Mouse (Mus musculus) limb, embryonic 14.5 days (tissue): ENCODE data around the gene Nkap. TPM values are rescaled to one million over a fixed set of nuclear protein-coding genes. Genes with fewer than 3 reads are reported as not detected.

Experiments
- ATAC-seq: fragments of 200-750 bp; cut with Nextera tagmentation; 2 replicates; pipeline ENCODE4 v1.8.0; 2017; ENCODE audit warnings: low read depth, moderate number of reproducible peaks, moderate TSS enrichment; ENCODE audit not compliant: low FRiP score
- DNase-seq: peaks from one replicate; pipeline ENCODE4 v3.0.0-alpha.2; 2015; ENCODE audit warnings: low spot score
- H3K27ac ChIP-seq: fragments of 300-500 bp; sonication (generic); replicated peaks from 2 replicates; pipeline ENCODE4 v1.5.1; 2014; ENCODE audit warnings: low read depth, mild to moderate bottlenecking, low read length, moderate library complexity, mixed read lengths
- H3K27me3 ChIP-seq: fragments of 300-500 bp; sonication (generic); 2 replicates; pipeline ENCODE4 v1.6.1; 2014; ENCODE audit warnings: low read length, mixed read lengths; ENCODE audit not compliant: control insufficient read depth, insufficient read depth
- H3K36me3 ChIP-seq: fragments of 300-500 bp; sonication (generic); 2 replicates; pipeline ENCODE4 v1.6.1; 2014; ENCODE audit warnings: mild to moderate bottlenecking, low read length, moderate library complexity, mixed read lengths; ENCODE audit not compliant: control insufficient read depth, insufficient read depth
- H3K4me1 ChIP-seq: fragments of 300-500 bp; sonication (generic); 2 replicates; pipeline ENCODE4 v1.6.1; 2014; ENCODE audit warnings: antibody characterized with exemption, low read length, mixed read lengths; ENCODE audit not compliant: control insufficient read depth, insufficient read depth
- H3K4me2 ChIP-seq: fragments of 300-500 bp; sonication (generic); replicated peaks from 2 replicates; pipeline ENCODE4 v1.6.1; 2014; ENCODE audit warnings: low read depth, mild to moderate bottlenecking, low read length, moderate library complexity; ENCODE audit not compliant: severe bottlenecking
- H3K4me3 ChIP-seq: fragments of 300-500 bp; sonication (generic); replicated peaks from 2 replicates; pipeline ENCODE4 v1.5.1; 2014; ENCODE audit warnings: low read length
- H3K9ac ChIP-seq: fragments of 300-500 bp; sonication (generic); 2 replicates; pipeline ENCODE4 v1.6.1; 2014; ENCODE audit warnings: mild to moderate bottlenecking, low read depth, low read length, moderate library complexity; ENCODE audit not compliant: severe bottlenecking
- H3K9me3 ChIP-seq: fragments of 300-500 bp; sonication (generic); 2 replicates; pipeline ENCODE4 v1.6.1; 2016; ENCODE audit warnings: low read length; ENCODE audit not compliant: control insufficient read depth
- POLR2A ChIP-seq: fragments of 200-500 bp; IDR thresholded peaks from 2 replicates; pipeline ENCODE4 v1.8.0; 2012; ENCODE audit warnings: inconsistent platforms, mild to moderate bottlenecking, moderate library complexity, borderline replicate concordance; ENCODE audit not compliant: insufficient read depth, insufficient read length; ENCODE audit errors: extremely low read depth
- WGBS: fragments of 180-500 bp; shearing (Covaris S2); extraction: QIAGEN DNeasy Blood & Tissue Kit; methylation state at CpG from one replicate; pipeline ENCODE4 v1.1.7; 2014; 5-methylcytosine and 5-hydroxymethylcytosine counted together
- polyA plus RNA-seq, 2 experiments: library from polyadenylated mRNA; depleted of rRNA in 1 of 2; stranded (reverse) in 1 of 2; unstranded in 1 of 2; fragments of >200 nt; fragmentation: Nextera tagmentation in 1 of 2; extraction: Ambion mirVana in 1 of 2; gene quantifications; 2 replicates each; pipeline versions ENCODE4 v1.2.1 to v1.2.3; 2012 to 2014

The Nkap gene
- polyA plus RNA-seq, 2 experiments = 6.9 to 12.4 TPM

- H3K27me3 ChIP-seq = no peaks in the 10 kb centered on the region
- no peak within 1 kb of the TSS; the same call in 1 of the 2 replicates for H3K27ac ChIP-seq
Measured at GRCm38 (mm10) chrX:37191105-37191743, 64.6 kb downstream of the Nkap start, which contains the start of the genes Ndufa1 and Rnf113a1. Gene Ndufa1 (minus strand): TSS chrX:37191163. Gene Rnf113a1 (plus strand): TSS chrX:37191245.

DNA sequence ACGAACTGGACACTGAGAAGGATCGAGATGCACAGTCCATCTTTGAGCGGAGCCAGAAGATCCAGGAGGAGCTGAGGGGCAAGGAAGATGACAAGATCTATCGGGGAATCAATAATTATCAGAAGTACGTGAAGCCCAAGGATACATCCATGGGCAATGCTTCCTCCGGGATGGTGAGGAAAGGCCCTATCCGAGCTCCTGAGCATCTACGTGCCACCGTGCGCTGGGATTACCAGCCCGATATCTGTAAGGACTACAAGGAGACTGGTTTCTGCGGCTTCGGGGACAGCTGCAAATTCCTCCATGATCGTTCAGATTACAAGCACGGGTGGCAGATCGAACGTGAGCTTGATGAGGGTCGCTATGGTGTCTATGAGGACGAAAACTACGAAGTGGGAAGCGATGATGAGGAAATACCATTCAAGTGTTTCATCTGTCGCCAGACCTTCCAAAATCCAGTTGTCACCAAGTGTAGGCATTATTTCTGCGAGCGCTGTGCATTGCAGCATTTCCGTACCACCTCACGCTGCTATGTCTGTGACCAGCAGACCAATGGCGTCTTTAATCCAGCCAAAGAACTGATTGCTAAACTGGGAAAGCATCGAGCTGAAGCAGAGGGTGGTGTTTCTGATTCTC, 65.3 kb downstream of the Nkap start:
- Histone ChIP-seq H3K4me2 (peak overlapping the region; percentile 51), H3K9me3 (no peaks in the 10 kb centered on the region), H3K36me3 (no peaks in the 10 kb centered on the region; the same call in 1 of the 2 replicates), H3K9ac (peak overlapping the region; percentile 58), H3K27me3 (no peaks in the 10 kb centered on the region), H3K4me3 (peak overlapping the region; percentile 50), H3K4me1 (no peaks in the 10 kb centered on the region), H3K27ac (no peak overlapping the region; the same call in 1 of the 2 replicates)
- ATAC-seq (no peak), DNase-seq (no peak)
- no peak for TF ChIP-seq POLR2A
- 36% methylated on average over 28 of the region's 28 CpGs for WGBS

More at GRCm38 (mm10) chrX:37191105-37191743, 64.6 kb downstream of the Nkap start, which contains the start of the genes Ndufa1 and Rnf113a1:
- DNase-seq = peak; percentile 71
- TF ChIP-seq POLR2A = no peak
- H3K4me3 ChIP-seq = peak within 1 kb of the TSS; percentile 50
- no peaks in the 10 kb centered on the region; the same call in 1 of the 2 replicates for H3K36me3 ChIP-seq
- ATAC-seq = peak; percentile 90
- peak within 1 kb of the TSS; percentile 58 for H3K9ac ChIP-seq
- 29% methylated on average over 59 of the region's 63 CpGs for WGBS
- peak within 1 kb of the TSS; percentile 51 for H3K4me2 ChIP-seq
- no peaks in the 10 kb centered on the region for H3K4me1 ChIP-seq
- H3K9me3 ChIP-seq = no peaks in the 10 kb centered on the region

DNA sequence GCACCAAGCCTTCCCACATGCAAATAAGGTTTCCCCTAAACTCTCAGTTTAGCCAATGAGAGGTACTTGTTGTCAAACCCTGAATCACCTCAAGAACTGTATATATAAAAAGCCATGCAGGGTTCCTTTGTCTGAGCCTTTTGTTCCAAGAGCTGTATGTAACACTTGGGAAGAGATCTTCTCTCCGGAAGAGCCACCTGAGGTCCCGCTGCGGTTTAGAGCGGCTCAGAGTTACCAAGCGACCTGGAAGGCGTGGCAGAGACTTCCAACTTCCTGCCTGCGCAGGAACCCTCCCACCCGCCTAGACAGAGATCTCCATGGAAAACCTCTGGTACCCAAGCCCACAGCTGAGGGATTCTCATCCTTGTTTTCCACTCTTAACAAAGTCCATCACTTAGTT, 72.1 kb downstream of the Nkap start:
- TF ChIP-seq POLR2A = no peak
- no peaks in the 10 kb centered on the region for H3K4me1 ChIP-seq
- no peak for ATAC-seq

More for the DNA sequence above, 72.1 kb downstream of the Nkap start:
- H3K36me3 ChIP-seq = no peaks in the 10 kb centered on the region
- DNase-seq = no peak
- no peak overlapping the region for H3K4me2 ChIP-seq
- H3K4me3 ChIP-seq = no peak overlapping the region
- no peak overlapping the region for H3K27ac ChIP-seq
- H3K27me3 ChIP-seq = no peaks in the 10 kb centered on the region
- no peak overlapping the region for H3K9ac ChIP-seq
- no peaks in the 10 kb centered on the region for H3K9me3 ChIP-seq
- 54% methylated on average over 8 of the region's 8 CpGs for WGBS

Other genes with a start within 250 kb of the Nkap start
- 3.4 and 4.5 TPM in 2 replicates for gene Nkrf, start 223.9 kb upstream of the Nkap start, polyA plus RNA-seq (2012; rRNA removed)
- gene Nkrf, start 223.9 kb upstream of the Nkap start, polyA plus RNA-seq (2014; fragmentation: Nextera tagmentation; extraction: Ambion mirVana) = 1.7 and 2.1 TPM in 2 replicates
- gene Sept6, start 135.0 kb upstream of the Nkap start, polyA plus RNA-seq (2012; rRNA removed) = 44.0 and 47.9 TPM in 2 replicates
- 51.5 and 61.1 TPM in 2 replicates for gene Sept6, start 135.0 kb upstream of the Nkap start, polyA plus RNA-seq (2014; fragmentation: Nextera tagmentation; extraction: Ambion mirVana)
- gene Sowahd, start 78.0 kb upstream of the Nkap start, polyA plus RNA-seq (2012; rRNA removed) = not detected in 2 replicates
- not detected in 2 replicates for gene Sowahd, start 78.0 kb upstream of the Nkap start, polyA plus RNA-seq (2014; fragmentation: Nextera tagmentation; extraction: Ambion mirVana)
- 539 and 1,130 TPM in 2 replicates for gene Rpl39, start 41.4 kb upstream of the Nkap start, polyA plus RNA-seq (2012; rRNA removed)
- gene Rpl39, start 41.4 kb upstream of the Nkap start, polyA plus RNA-seq (2014; fragmentation: Nextera tagmentation; extraction: Ambion mirVana) = 592 and 658 TPM in 2 replicates
- gene Upf3b, start 16.5 kb upstream of the Nkap start, polyA plus RNA-seq (2012; rRNA removed) = 17.9 and 27.9 TPM in 2 replicates
- gene Upf3b, start 16.5 kb upstream of the Nkap start, polyA plus RNA-seq (2014; fragmentation: Nextera tagmentation; extraction: Ambion mirVana) = 13.1 and 16.3 TPM in 2 replicates
- not detected in 2 replicates for gene Akap14, start 42.0 kb downstream of the Nkap start, polyA plus RNA-seq (2012; rRNA removed)
- 0.11 TPM in 1 of 2 replicates, not detected in the other for gene Akap14, start 42.0 kb downstream of the Nkap start, polyA plus RNA-seq (2014; fragmentation: Nextera tagmentation; extraction: Ambion mirVana)
- 271 and 282 TPM in 2 replicates for gene Ndufa1, start 64.4 kb downstream of the Nkap start, polyA plus RNA-seq (2012; rRNA removed)
- 430 and 487 TPM in 2 replicates for gene Ndufa1, start 64.4 kb downstream of the Nkap start, polyA plus RNA-seq (2014; fragmentation: Nextera tagmentation; extraction: Ambion mirVana)
- 7.0 and 7.7 TPM in 2 replicates for gene Rnf113a1, start 64.5 kb downstream of the Nkap start, polyA plus RNA-seq (2012; rRNA removed)
- gene Rnf113a1, start 64.5 kb downstream of the Nkap start, polyA plus RNA-seq (2014; fragmentation: Nextera tagmentation; extraction: Ambion mirVana) = 10.2 and 13.8 TPM in 2 replicates
- 0.32 TPM in 1 of 2 replicates, not detected in the other for gene Gm9, start 84.2 kb downstream of the Nkap start, polyA plus RNA-seq (2012; rRNA removed)
- not detected in 2 replicates for gene Gm9, start 84.2 kb downstream of the Nkap start, polyA plus RNA-seq (2014; fragmentation: Nextera tagmentation; extraction: Ambion mirVana)
- gene Rhox1, start 95.5 kb downstream of the Nkap start, polyA plus RNA-seq (2012; rRNA removed) = not detected in 2 replicates
- gene Rhox1, start 95.5 kb downstream of the Nkap start, polyA plus RNA-seq (2014; fragmentation: Nextera tagmentation; extraction: Ambion mirVana) = not detected in 2 replicates
- gene Rhox2a, start 118.2 kb downstream of the Nkap start, polyA plus RNA-seq (2012; rRNA removed) = not detected in 2 replicates
- gene Rhox2a, start 118.2 kb downstream of the Nkap start, polyA plus RNA-seq (2014; fragmentation: Nextera tagmentation; extraction: Ambion mirVana) = not detected in 2 replicates
- not detected in 2 replicates for gene Rhox3a, start 123.1 kb downstream of the Nkap start, polyA plus RNA-seq (2012; rRNA removed)
- gene Rhox3a, start 123.1 kb downstream of the Nkap start, polyA plus RNA-seq (2014; fragmentation: Nextera tagmentation; extraction: Ambion mirVana) = not detected in 2 replicates
- gene Rhox4a, start 138.5 kb downstream of the Nkap start, polyA plus RNA-seq (2012; rRNA removed) = not detected in 2 replicates
- gene Rhox4a, start 138.5 kb downstream of the Nkap start, polyA plus RNA-seq (2014; fragmentation: Nextera tagmentation; extraction: Ambion mirVana) = 0.15 TPM in 1 of 2 replicates, not detected in the other